ENCODE assay signal across 11 mouse cellular contexts in genomic region chr12:107160137-107160536, GRCm38 (mm10).
DNase-seq lines count a peak whose midpoint lies in the region; ATAC-seq and TF ChIP-seq lines count a peak whose summit lies in the region.
"Had no signal": no experiment of that assay in that cellular context is flagged by ENCODE, and none has a peak within 500 bp of the region (broad histone marks: within the 10 kb centered on the region; RNA-seq: fewer than 3 reads in every experiment).

No protein-coding gene starts in this region.

- 0 out of 2 replicates have a peak overlapping the region, but pooled peaks have one; percentile 4 for H3K9ac ChIP-seq in forebrain, embryonic 13.5 days
- H3K9ac ChIP-seq in forebrain, postnatal 0 days: no peak overlapping the region
- H3K9ac ChIP-seq in midbrain, embryonic 16.5 days (ENCODE audit: low read depth, low read length): 0 out of 2 replicates have a peak overlapping the region, but pooled peaks have one; percentile 2
- H3K9ac ChIP-seq in midbrain, embryonic 13.5 days (replicated peaks): no peak overlapping the region
- no peak overlapping the region for H3K9ac ChIP-seq in hindbrain, embryonic 14.5 days
- H3K9ac ChIP-seq: forebrain, embryonic 15.5 days; liver, embryonic 12.5 days; midbrain, embryonic 15.5 days had no signal

- no peaks in the 10 kb centered on the region for H3K27me3 ChIP-seq in forebrain, embryonic 13.5 days
- H3K27me3 ChIP-seq in forebrain, postnatal 0 days (ENCODE audit: insufficient read depth, low read length): no peaks in the 10 kb centered on the region
- no peaks in the 10 kb centered on the region for H3K27me3 ChIP-seq in midbrain, embryonic 16.5 days (ENCODE audit: control insufficient read depth, insufficient read depth, low read depth, low read length)
- peaks cover 11% of the 10 kb centered on the region; the same call in 1 of the 2 replicates for H3K27me3 ChIP-seq in midbrain, embryonic 13.5 days
- H3K27me3 ChIP-seq in hindbrain, embryonic 14.5 days (ENCODE audit: control insufficient read depth, insufficient read depth, low read length): no peaks in the 10 kb centered on the region
- H3K27me3 ChIP-seq: forebrain, embryonic 15.5 days; midbrain, embryonic 15.5 days had no signal

- H3K27ac ChIP-seq in forebrain, embryonic 13.5 days: no peak overlapping the region
- H3K27ac ChIP-seq in forebrain, postnatal 0 days (ENCODE audit: low read depth, low read length): no peak overlapping the region
- no peak overlapping the region for H3K27ac ChIP-seq in midbrain, embryonic 16.5 days (ENCODE audit: low read length)
- H3K27ac ChIP-seq in midbrain, embryonic 13.5 days: no peak overlapping the region
- no peak overlapping the region for H3K27ac ChIP-seq in hindbrain, embryonic 14.5 days
- H3K27ac ChIP-seq: forebrain, embryonic 15.5 days; liver, embryonic 12.5 days; midbrain, embryonic 15.5 days had no signal

- H3K36me3 ChIP-seq in forebrain, embryonic 13.5 days (ENCODE audit: poor library complexity, severe bottlenecking): no peaks in the 10 kb centered on the region
- H3K36me3 ChIP-seq in forebrain, postnatal 0 days (ENCODE audit: insufficient read depth): no peaks in the 10 kb centered on the region
- H3K36me3 ChIP-seq in midbrain, embryonic 16.5 days (ENCODE audit: control insufficient read depth, insufficient read depth, low read length): no peaks in the 10 kb centered on the region
- no peaks in the 10 kb centered on the region for H3K36me3 ChIP-seq in midbrain, embryonic 13.5 days
- no peaks in the 10 kb centered on the region for H3K36me3 ChIP-seq in hindbrain, embryonic 14.5 days (replicated peaks; ENCODE audit: control insufficient read depth, insufficient read depth)
- H3K36me3 ChIP-seq: forebrain, embryonic 15.5 days; liver, embryonic 12.5 days; midbrain, embryonic 15.5 days had no signal

- H3K4me2 ChIP-seq in forebrain, embryonic 13.5 days: no peak overlapping the region
- H3K4me2 ChIP-seq in forebrain, postnatal 0 days (ENCODE audit: low read depth): no peak overlapping the region
- H3K4me2 ChIP-seq in midbrain, embryonic 16.5 days (ENCODE audit: low read length): no peak overlapping the region
- H3K4me2 ChIP-seq in midbrain, embryonic 13.5 days (replicated peaks): no peak overlapping the region
- no peak overlapping the region for H3K4me2 ChIP-seq in hindbrain, embryonic 14.5 days (replicated peaks)
- H3K4me2 ChIP-seq: forebrain, embryonic 15.5 days; liver, embryonic 12.5 days; midbrain, embryonic 15.5 days had no signal

- no peak for TF ChIP-seq CTCF in forebrain, postnatal 0 days (IDR thresholded peaks at IDR 0.05; ENCODE audit: low read depth)

- WGBS in forebrain, embryonic 13.5 days: 11% methylated on average over 7 of the region's 7 CpGs
- WGBS in forebrain, postnatal 0 days: 22% methylated on average over 7 of the region's 7 CpGs
- WGBS in midbrain, embryonic 16.5 days: 19% methylated on average over 7 of the region's 7 CpGs
- WGBS in midbrain, embryonic 13.5 days: 9% methylated on average over 7 of the region's 7 CpGs
- 5% methylated on average over 7 of the region's 7 CpGs for WGBS in hindbrain, embryonic 14.5 days

- peaks cover 18% of the 10 kb centered on the region for H3K4me1 ChIP-seq in forebrain, embryonic 13.5 days
- H3K4me1 ChIP-seq in forebrain, postnatal 0 days (ENCODE audit: insufficient read depth): no peaks in the 10 kb centered on the region
- no peaks in the 10 kb centered on the region; the same call in 1 of the 2 replicates for H3K4me1 ChIP-seq in midbrain, embryonic 16.5 days (ENCODE audit: control insufficient read depth, insufficient read depth, low read length)
- peaks cover 8% of the 10 kb centered on the region for H3K4me1 ChIP-seq in midbrain, embryonic 13.5 days (replicated peaks)
- peaks cover 6% of the 10 kb centered on the region for H3K4me1 ChIP-seq in hindbrain, embryonic 14.5 days (replicated peaks; ENCODE audit: control insufficient read depth, insufficient read depth, low read length)
- H3K4me1 ChIP-seq: liver, embryonic 12.5 days had no signal

- H3K4me3 ChIP-seq in forebrain, embryonic 13.5 days: no peak overlapping the region
- no peak overlapping the region for H3K4me3 ChIP-seq in forebrain, postnatal 0 days (ENCODE audit: low read depth, low read length)
- no peak overlapping the region for H3K4me3 ChIP-seq in midbrain, embryonic 16.5 days (ENCODE audit: low read depth, low read length)
- H3K4me3 ChIP-seq in midbrain, embryonic 13.5 days (replicated peaks): no peak overlapping the region
- no peak overlapping the region for H3K4me3 ChIP-seq in hindbrain, embryonic 14.5 days (replicated peaks; ENCODE audit: low read length)
- H3K4me3 ChIP-seq: forebrain, embryonic 15.5 days; liver, embryonic 12.5 days; midbrain, embryonic 15.5 days had no signal

- DNase-seq in forebrain, postnatal 0 days: no peak
- DNase-seq in thymus, postnatal 25 days: peak; percentile 89
- no peak for DNase-seq in hindbrain, embryonic 14.5 days (ENCODE audit: low spot score)
- no peak for DNase-seq in left cerebral cortex, adult 11 months (ENCODE audit: low spot score)

- no peaks in the 10 kb centered on the region for H3K9me3 ChIP-seq in forebrain, embryonic 13.5 days (replicated peaks)
- no peaks in the 10 kb centered on the region for H3K9me3 ChIP-seq in forebrain, postnatal 0 days (ENCODE audit: low read length)
- no peaks in the 10 kb centered on the region for H3K9me3 ChIP-seq in midbrain, embryonic 16.5 days (replicated peaks; ENCODE audit: control insufficient read depth, low read length, poor library complexity, severe bottlenecking)
- no peaks in the 10 kb centered on the region for H3K9me3 ChIP-seq in midbrain, embryonic 13.5 days
- H3K9me3 ChIP-seq in hindbrain, embryonic 14.5 days (ENCODE audit: control insufficient read depth, low read length): no peaks in the 10 kb centered on the region
- H3K9me3 ChIP-seq: forebrain, embryonic 15.5 days; liver, embryonic 12.5 days; midbrain, embryonic 15.5 days had no signal

- ATAC-seq in forebrain, embryonic 13.5 days: no peak
- ATAC-seq in forebrain, postnatal 0 days: no peak
- no peak for ATAC-seq in midbrain, embryonic 16.5 days
- ATAC-seq in midbrain, embryonic 13.5 days: no peak
- ATAC-seq in inflammation-experienced regulatory T-cells, adult 6 months: peak; percentile 80
- ATAC-seq in hindbrain, embryonic 14.5 days (ENCODE audit: low FRiP score): no peak
- ATAC-seq: forebrain, embryonic 15.5 days; liver, embryonic 12.5 days; midbrain, embryonic 15.5 days had no signal

Comparison
In these comparisons a context has a peak if more than half of its experiments do, and no peak if none do; other contexts are left out.
1. H3K9ac ChIP-seq: peak in forebrain, embryonic 13.5 days (single experiment) and midbrain, embryonic 16.5 days (single experiment); none in forebrain, postnatal 0 days (single experiment), midbrain, embryonic 13.5 days (single experiment) and hindbrain, embryonic 14.5 days (single experiment).